ENCODE assay signal across 18 mouse cellular contexts in the genomic region with DNA sequence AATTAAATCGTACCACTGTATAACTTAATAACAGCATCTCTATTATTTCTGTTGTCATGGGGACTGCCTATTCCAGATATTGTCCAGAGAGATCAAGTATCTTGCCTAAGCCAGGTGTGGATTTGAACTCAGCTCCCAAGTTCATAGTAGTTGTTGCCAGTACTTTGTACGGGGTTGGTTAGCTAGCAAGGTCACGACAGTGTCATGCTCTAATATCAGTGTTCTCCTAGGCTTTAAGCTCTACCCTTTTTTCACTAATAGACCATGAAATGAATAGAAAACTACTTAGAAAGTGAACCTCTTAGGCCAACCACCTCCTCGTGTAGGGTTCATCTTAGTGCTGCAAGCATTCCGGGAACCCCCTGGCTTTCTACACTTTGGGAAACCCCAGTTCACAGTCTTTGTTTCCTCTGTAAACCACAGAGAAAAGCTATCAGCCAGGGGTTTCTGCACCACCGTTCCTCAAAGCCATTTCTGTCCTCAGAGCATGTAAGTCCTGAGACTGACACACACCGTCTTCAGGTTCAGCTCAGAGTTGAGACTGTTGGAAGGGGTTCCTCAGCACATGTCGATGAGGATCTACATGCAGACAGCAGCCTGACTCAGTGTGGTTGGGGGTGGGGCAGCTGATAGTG.
DNase-seq lines count a peak whose midpoint lies in the region; TF ChIP-seq lines count a peak whose summit lies in the region.
"Had no signal": no experiment of that assay in that cellular context is flagged by ENCODE, and none has a peak within 500 bp of the region (broad histone marks: within the 10 kb centered on the region; RNA-seq: fewer than 3 reads in every experiment).

No protein-coding gene starts in this region.

- H3K36me3 ChIP-seq in macrophage (ENCODE audit: inconsistent target), result no peaks in the 10 kb centered on the region
- H3K36me3 ChIP-seq: forebrain, embryonic 15.5 days; hindbrain, embryonic 15.5 days; kidney, embryonic 15.5 days had no signal

- peaks cover 77% of the 10 kb centered on the region for H3K4me1 ChIP-seq in bone marrow macrophage, adult 2 months (ENCODE audit: control insufficient read depth, insufficient read depth, low read length)
- H3K4me1 ChIP-seq: forebrain, embryonic 15.5 days had no signal

- no peak for TF ChIP-seq POLR2A in bone marrow macrophage, adult 2 months (IDR thresholded peaks at IDR 0.05; ENCODE audit: borderline replicate concordance, low read depth, low read length)

- WGBS in macrophage (ENCODE audit: missing documents), result 36% methylated on average over 8 of the region's 8 CpGs

- H3K4me3 ChIP-seq in bone marrow macrophage, adult 2 months (ENCODE audit: insufficient read depth, low read length), result no peak overlapping the region
- no peak overlapping the region for H3K4me3 ChIP-seq in macrophage (ENCODE audit: inconsistent target)
- H3K4me3 ChIP-seq: forebrain, embryonic 15.5 days; hindbrain, embryonic 15.5 days; kidney, embryonic 15.5 days had no signal

- H3K27ac ChIP-seq in bone marrow macrophage, adult 2 months (ENCODE audit: insufficient read depth, low read depth, low read length), result peak overlapping the region; percentile 68
- H3K27ac ChIP-seq in macrophage, result peak overlapping the region; percentile 91
- H3K27ac ChIP-seq: forebrain, embryonic 15.5 days; hindbrain, embryonic 15.5 days; kidney, embryonic 15.5 days; liver, embryonic 14.5 days had no signal

- H3K79me2 ChIP-seq in macrophage (ENCODE audit: inconsistent target), result peaks cover 24% of the 10 kb centered on the region

- no peak for TF ChIP-seq CTCF in bone marrow macrophage, adult 2 months (IDR thresholded peaks at IDR 0.05; ENCODE audit: low read depth, low read length)

- DNase-seq in spleen, postnatal 36 days (ENCODE audit: low spot score in 2 of 2), result peak; percentile 57
- DNase-seq in spleen, postnatal 4 days (ENCODE audit: low spot score in 2 of 2), result no peak
- peak; percentile 82 to 94 for DNase-seq in natural killer cell, adult 2 months (ENCODE audit: low spot score in 2 of 2)
- DNase-seq in cerebellum, postnatal 36 days, result no peak
- DNase-seq in adipocyte (ENCODE audit: low spot score), result no peak
- no peak for DNase-seq in layer of hippocampus, adult 8-10 months (ENCODE audit: low spot score in 2 of 2)
- DNase-seq: adrenal gland, postnatal 36 days; cerebellum, adult 8-10 months; embryo, embryonic 11 days; heart, postnatal 14 days; layer of hippocampus, postnatal 36 days; thymus, adult 2 months had no signal

Comparison
In these comparisons a context has a peak if more than half of its experiments do, and no peak if none do; other contexts are left out.
1. DNase-seq: peak in spleen, postnatal 36 days (2 of 2) and natural killer cell, adult 2 months (2 of 2); none in spleen, postnatal 4 days (0 of 2), cerebellum, postnatal 36 days (0 of 2), adipocyte (single experiment) and layer of hippocampus, adult 8-10 months (0 of 2).